Mouse (Mus musculus) heart, postnatal 14 days (tissue): Measurements from ENCODE around the gene Tcaf1. TPM values are rescaled to one million over a fixed set of nuclear protein-coding genes. Genes with fewer than 3 reads are reported as not detected.

Experiments
- total RNA-seq, 2 experiments: library from RNA; stranded (reverse); gene quantifications; 2 replicates each; pipeline ENCODE4 v1.2.3; 2021

Gene Tcaf1
- total RNA-seq, 2 experiments from 2014 or later = 18.1 to 18.6 TPM

Other genes with a start within 250 kb of the Tcaf1 start
- not detected for gene Olfr458, start 244.9 kb downstream of the Tcaf1 start, total RNA-seq
- gene Olfr457, start 233.8 kb downstream of the Tcaf1 start, total RNA-seq = not detected
- gene Olfr456, start 222.9 kb downstream of the Tcaf1 start, total RNA-seq = not detected
- not detected for gene Olfr455, start 162.5 kb downstream of the Tcaf1 start, total RNA-seq
- gene Tcaf3, start 112.4 kb downstream of the Tcaf1 start, total RNA-seq = not detected
- gene Tcaf2, start 64.8 kb downstream of the Tcaf1 start, total RNA-seq = 1 to 10 TPM; 4.4 to 4.5 TPM
- gene Olfr453, start 29.3 kb upstream of the Tcaf1 start, total RNA-seq = not detected
- not detected for gene Olfr38, start 46.3 kb upstream of the Tcaf1 start, total RNA-seq
- not detected for gene Olfr452, start 75.0 kb upstream of the Tcaf1 start, total RNA-seq
- not detected for gene Olfr450, start 101.9 kb upstream of the Tcaf1 start, total RNA-seq
- not detected for gene Olfr449, start 124.3 kb upstream of the Tcaf1 start, total RNA-seq
- gene Olfr448, start 180.4 kb upstream of the Tcaf1 start, total RNA-seq = not detected
- not detected for gene Olfr447, start 198.8 kb upstream of the Tcaf1 start, total RNA-seq
- not detected for gene Olfr446, start 211.3 kb upstream of the Tcaf1 start, total RNA-seq
- gene Olfr444, start 239.0 kb upstream of the Tcaf1 start, total RNA-seq = not detected